Mouse (Mus musculus): ENCODE measurements at regions not wholly inside any gene's neighbourhood (a gene's known extent, or its start where the extent isn't known, plus 50 kb on each side); places are given as distances from the start of the nearest gene placed in this dataset.
A peak's percentile ranks its signal among the peaks of the same experiment; 100 is the strongest.
"Not testable (repeated sequence)": the region's sequence is repeated elsewhere in the genome, so short reads cannot be mapped to it uniquely, and the experiment has no call there.

GRCm38 (mm10) chr7:64101679-64102078 is 52.0 kb upstream of the Trpm1 start:
- ATAC-seq (ENCODE audit: extremely low read depth, insufficient number of reproducible peaks, low FRiP score, poor library complexity, severe bottlenecking), result no peak

- no peak for ATAC-seq (ENCODE audit: extremely low read depth, insufficient number of reproducible peaks, low FRiP score, poor library complexity, severe bottlenecking)
Measured at GRCm38 (mm10) chr7:64099606-64100005, 54.0 kb upstream of the Trpm1 start.

GRCm38 (mm10) chr7:64090067-64090466 is 63.6 kb upstream of the Trpm1 start:
- ATAC-seq (ENCODE audit: extremely low read depth, insufficient number of reproducible peaks, low FRiP score, poor library complexity, severe bottlenecking), result no peak

GRCm38 (mm10) chr7:64089034-64089433 is 64.6 kb upstream of the Trpm1 start:
- ATAC-seq (ENCODE audit: extremely low read depth, insufficient number of reproducible peaks, low FRiP score, poor library complexity, severe bottlenecking), result no peak

- not testable (repeated sequence) for ATAC-seq (ENCODE audit: extremely low read depth, insufficient number of reproducible peaks, low FRiP score, poor library complexity, severe bottlenecking)
Measured at GRCm38 (mm10) chr7:64083978-64084377, 69.7 kb upstream of the Trpm1 start.

- no peak for ATAC-seq (ENCODE audit: extremely low read depth, insufficient number of reproducible peaks, low FRiP score, poor library complexity, severe bottlenecking)
Measured at GRCm38 (mm10) chr7:64082651-64083050, 71.0 kb upstream of the Trpm1 start.

- no peak for ATAC-seq (ENCODE audit: extremely low read depth, insufficient number of reproducible peaks, low FRiP score, poor library complexity, severe bottlenecking)
Measured at GRCm38 (mm10) chr7:64082201-64082600, 71.4 kb upstream of the Trpm1 start.

GRCm38 (mm10) chr7:64081618-64082017 is 72.0 kb upstream of the Trpm1 start:
- no peak for ATAC-seq (ENCODE audit: extremely low read depth, insufficient number of reproducible peaks, low FRiP score, poor library complexity, severe bottlenecking)

GRCm38 (mm10) chr7:64081019-64081418 is 72.6 kb upstream of the Trpm1 start:
- ATAC-seq (ENCODE audit: extremely low read depth, insufficient number of reproducible peaks, low FRiP score, poor library complexity, severe bottlenecking), result no peak

- ATAC-seq (ENCODE audit: extremely low read depth, insufficient number of reproducible peaks, low FRiP score, poor library complexity, severe bottlenecking), result no peak
Measured at GRCm38 (mm10) chr7:64079301-64079700, 74.3 kb upstream of the Trpm1 start.

- no peak for ATAC-seq (ENCODE audit: extremely low read depth, insufficient number of reproducible peaks, low FRiP score, poor library complexity, severe bottlenecking)
Measured at GRCm38 (mm10) chr7:64078646-64079045, 75.0 kb upstream of the Trpm1 start.

GRCm38 (mm10) chr7:64077526-64077925 is 76.1 kb upstream of the Trpm1 start:
- ATAC-seq (ENCODE audit: extremely low read depth, insufficient number of reproducible peaks, low FRiP score, poor library complexity, severe bottlenecking), result no peak

GRCm38 (mm10) chr7:64076764-64077360 is 76.8 kb upstream of the Trpm1 start:
- no peak for ATAC-seq (ENCODE audit: extremely low read depth, insufficient number of reproducible peaks, low FRiP score, poor library complexity, severe bottlenecking)

GRCm38 (mm10) chr7:64075696-64076313 is 77.8 kb upstream of the Trpm1 start:
- ATAC-seq (ENCODE audit: extremely low read depth, insufficient number of reproducible peaks, low FRiP score, poor library complexity, severe bottlenecking), result no peak

GRCm38 (mm10) chr7:64074661-64075234 is 78.9 kb upstream of the Trpm1 start:
- no peak for ATAC-seq (ENCODE audit: extremely low read depth, insufficient number of reproducible peaks, low FRiP score, poor library complexity, severe bottlenecking)

GRCm38 (mm10) chr7:64074186-64074585 is 79.4 kb upstream of the Trpm1 start:
- ATAC-seq (ENCODE audit: extremely low read depth, insufficient number of reproducible peaks, low FRiP score, poor library complexity, severe bottlenecking), result no peak

GRCm38 (mm10) chr7:64073781-64074180 is 79.9 kb upstream of the Trpm1 start:
- peak; percentile 31; the same call in 1 of the 2 replicates for ATAC-seq (ENCODE audit: extremely low read depth, insufficient number of reproducible peaks, low FRiP score, poor library complexity, severe bottlenecking)

- no peak for ATAC-seq (ENCODE audit: extremely low read depth, insufficient number of reproducible peaks, low FRiP score, poor library complexity, severe bottlenecking)
Measured at GRCm38 (mm10) chr7:64070930-64071329, 82.7 kb upstream of the Trpm1 start.

- no peak for ATAC-seq (ENCODE audit: extremely low read depth, insufficient number of reproducible peaks, low FRiP score, poor library complexity, severe bottlenecking)
Measured at GRCm38 (mm10) chr7:64065529-64066247, 87.9 kb upstream of the Trpm1 start.
